Mouse (Mus musculus): ENCODE measurements around the gene Kif22. TPM values are rescaled to one million over a fixed set of nuclear protein-coding genes. Genes with fewer than 3 reads are reported as not detected.
"Not testable (repeated sequence)": the region's sequence is repeated elsewhere in the genome, so short reads cannot be mapped to it uniquely, and the experiment has no call there.

Kif22 gene
- total RNA-seq (2014; rRNA removed), result 6.2 and 6.5 TPM in 2 replicates
- polyA plus RNA-seq (2015; fragmentation: Nextera tagmentation; extraction: Ambion mirVana), result 16.6 and 17.3 TPM in 2 replicates

- DNase-seq, result peak; percentile 92
- Histone ChIP-seq H3K4me2 (ENCODE audit: low read depth) (peak within 1 kb of the TSS; percentile 97), H3K27me3 (ENCODE audit: insufficient read depth, low read length) (no peaks in the 10 kb centered on the region), H3K4me3 (ENCODE audit: low read depth, low read length) (peak within 1 kb of the TSS; percentile 65), H3K9ac (peak within 1 kb of the TSS; percentile 52), H3K9me3 (ENCODE audit: low read length) (no peaks in the 10 kb centered on the region), H3K36me3 (ENCODE audit: insufficient read depth) (no peaks in the 10 kb centered on the region), H3K4me1 (ENCODE audit: insufficient read depth) (peaks cover 5% of the 10 kb centered on the region; the same call in 1 of the 2 replicates), H3K27ac (ENCODE audit: low read depth, low read length) (0 out of 2 replicates have a peak within 1 kb of the TSS, but pooled peaks have one; percentile 66)
- under 1% methylated on average over 53 of the region's 53 CpGs for WGBS
- peak; percentile 91 for ATAC-seq
- no peak for TF ChIP-seq CTCF (IDR thresholded peaks at IDR 0.05; ENCODE audit: low read depth)
Observed at GRCm38 (mm10) chr7:127041851-127042672, at the start of gene Kif22. Kif22 (minus strand) TSS chr7:127042471.

- no peaks in the 10 kb centered on the region for H3K9me3 ChIP-seq (ENCODE audit: low read length)
- ATAC-seq (no peak), DNase-seq (no peak)
- H3K4me1 ChIP-seq (ENCODE audit: insufficient read depth), result no peaks in the 10 kb centered on the region
- no peaks in the 10 kb centered on the region for H3K27me3 ChIP-seq (ENCODE audit: insufficient read depth, low read length)
- H3K36me3 ChIP-seq (ENCODE audit: insufficient read depth), result no peaks in the 10 kb centered on the region
- no peak within 1 kb of the TSS for H3K27ac ChIP-seq (ENCODE audit: low read depth, low read length)
- no peak for TF ChIP-seq CTCF (IDR thresholded peaks at IDR 0.05; ENCODE audit: low read depth)
- H3K4me3 ChIP-seq (ENCODE audit: low read depth, low read length), result no peak within 1 kb of the TSS
- no peak within 1 kb of the TSS for H3K4me2 ChIP-seq (ENCODE audit: low read depth)
- no peak within 1 kb of the TSS for H3K9ac ChIP-seq
- WGBS, result 81% methylated on average over 16 of the region's 16 CpGs
Observed at GRCm38 (mm10) chr7:127091114-127091896, 49.0 kb upstream of the Kif22 start, which contains the start of gene AI467606. AI467606 (plus strand) TSS chr7:127091359.

GRCm38 (mm10) chr7:127090154-127091113 lies 48.2 kb upstream of the Kif22 start:
- Histone ChIP-seq H3K4me1 (ENCODE audit: insufficient read depth) (no peaks in the 10 kb centered on the region), H3K9me3 (ENCODE audit: low read length) (no peaks in the 10 kb centered on the region), H3K36me3 (ENCODE audit: insufficient read depth) (no peaks in the 10 kb centered on the region), H3K27me3 (ENCODE audit: insufficient read depth, low read length) (no peaks in the 10 kb centered on the region), H3K4me2 (ENCODE audit: low read depth) (no peak overlapping the region), H3K27ac (ENCODE audit: low read depth, low read length) (no peak overlapping the region), H3K9ac (no peak overlapping the region), H3K4me3 (ENCODE audit: low read depth, low read length) (no peak overlapping the region)
- DNase-seq, result no peak
- no peak for ATAC-seq
- TF ChIP-seq CTCF (IDR thresholded peaks at IDR 0.05; ENCODE audit: low read depth), result no peak
- WGBS, result 82% methylated on average over 20 of the region's 20 CpGs

- Histone ChIP-seq H3K4me1 (ENCODE audit: insufficient read depth) (no peaks in the 10 kb centered on the region), H3K36me3 (ENCODE audit: insufficient read depth) (no peaks in the 10 kb centered on the region), H3K9me3 (ENCODE audit: low read length) (no peaks in the 10 kb centered on the region), H3K9ac (no peak overlapping the region), H3K27me3 (ENCODE audit: insufficient read depth, low read length) (no peaks in the 10 kb centered on the region), H3K4me2 (ENCODE audit: low read depth) (peak overlapping the region; percentile 35), H3K4me3 (ENCODE audit: low read depth, low read length) (no peak overlapping the region), H3K27ac (ENCODE audit: low read depth, low read length) (no peak overlapping the region)
- DNase-seq (no peak), ATAC-seq (no peak)
- 23% methylated on average over 27 of the region's 27 CpGs for WGBS
- TF ChIP-seq CTCF (IDR thresholded peaks at IDR 0.05; ENCODE audit: low read depth), result no peak
Observed at GRCm38 (mm10) chr7:127088901-127089845, 46.9 kb upstream of the Kif22 start.

DNA sequence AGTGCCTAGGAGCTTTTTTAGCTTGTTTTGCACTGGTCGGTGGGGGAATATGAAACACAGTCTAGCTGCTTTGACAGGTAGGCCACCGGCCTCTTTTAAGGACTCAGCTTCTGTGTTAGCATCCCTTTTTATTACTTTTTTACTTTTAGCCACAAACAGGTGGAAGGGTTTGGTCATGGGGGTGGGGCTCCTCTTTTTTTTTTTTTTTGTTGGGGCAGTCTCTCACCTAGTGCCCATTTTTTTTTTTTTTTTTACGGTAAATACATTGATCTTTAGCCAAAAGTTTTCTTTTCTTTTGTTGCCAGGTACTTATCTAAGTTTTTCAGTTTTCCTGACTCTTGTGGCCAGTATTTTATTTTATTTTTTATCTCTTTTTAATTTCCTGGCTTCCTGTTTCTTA lies 45.8 kb upstream of the Kif22 start:
- Histone ChIP-seq H3K4me3 (ENCODE audit: low read depth, low read length) (no peak overlapping the region), H3K27ac (ENCODE audit: low read depth, low read length) (no peak overlapping the region), H3K9ac (no peak overlapping the region), H3K9me3 (ENCODE audit: low read length) (no peaks in the 10 kb centered on the region), H3K4me2 (ENCODE audit: low read depth) (no peak overlapping the region), H3K36me3 (ENCODE audit: insufficient read depth) (no peaks in the 10 kb centered on the region), H3K4me1 (ENCODE audit: insufficient read depth) (no peaks in the 10 kb centered on the region), H3K27me3 (ENCODE audit: insufficient read depth, low read length) (no peaks in the 10 kb centered on the region)
- ATAC-seq (no peak), DNase-seq (no peak)
- TF ChIP-seq CTCF (IDR thresholded peaks at IDR 0.05; ENCODE audit: low read depth), result no peak
- WGBS, result 87% methylated on average over 3 of the region's 3 CpGs

DNA sequence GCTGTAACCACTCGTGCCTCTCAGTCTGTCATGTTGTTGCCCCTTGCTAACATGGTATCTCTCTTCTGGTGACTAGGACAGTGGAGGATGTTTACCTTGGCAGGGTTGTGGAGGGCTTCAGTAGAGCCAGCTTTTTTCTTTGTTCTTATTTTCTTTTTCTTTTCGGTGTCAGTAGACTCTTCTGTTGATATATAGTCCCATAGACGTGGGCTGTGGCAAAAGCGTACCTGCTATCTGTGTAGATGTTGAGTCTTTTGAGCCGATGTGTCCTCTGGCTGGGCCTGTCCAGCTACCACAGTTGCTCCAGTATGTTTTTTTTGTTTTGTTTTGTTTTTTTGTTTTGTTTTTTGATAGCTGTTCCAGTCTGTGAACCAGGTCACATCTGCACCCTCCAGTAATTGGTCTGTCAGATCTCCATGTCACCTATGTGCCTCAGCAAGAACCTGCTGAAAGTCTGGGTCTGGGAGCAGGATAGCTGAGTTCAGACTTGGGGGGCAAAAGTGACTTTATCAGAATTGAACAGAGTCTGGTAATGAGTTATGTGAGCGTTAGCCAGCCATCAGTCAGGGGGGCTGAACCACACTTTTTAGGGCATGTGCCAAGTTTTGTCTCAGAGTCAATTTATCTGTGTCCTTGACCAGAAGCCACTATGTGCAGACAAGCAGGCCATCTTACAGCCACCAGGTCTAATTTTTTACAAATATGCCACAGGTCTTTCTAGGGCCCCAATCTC lies 45.2 kb upstream of the Kif22 start, which contains the start of gene Zg16:
Gene Zg16, minus strand, starts transcription at position 51 of the 733 bp plus-strand sequence.
- not testable (repeated sequence) for H3K36me3 ChIP-seq (ENCODE audit: insufficient read depth); DNase-seq; H3K9me3 ChIP-seq (ENCODE audit: low read length); H3K4me2 ChIP-seq (ENCODE audit: low read depth); H3K4me3 ChIP-seq (ENCODE audit: low read depth, low read length); ATAC-seq; H3K4me1 ChIP-seq (ENCODE audit: insufficient read depth); H3K27ac ChIP-seq (ENCODE audit: low read depth, low read length); H3K9ac ChIP-seq; H3K27me3 ChIP-seq (ENCODE audit: insufficient read depth, low read length)
- WGBS, result 84% methylated on average over 6 of the region's 6 CpGs

GRCm38 (mm10) chr7:127085751-127086150 lies 43.5 kb upstream of the Kif22 start:
- not testable (repeated sequence) for H3K27ac ChIP-seq (ENCODE audit: low read depth, low read length); H3K4me1 ChIP-seq (ENCODE audit: insufficient read depth); H3K9ac ChIP-seq; H3K4me3 ChIP-seq (ENCODE audit: low read depth, low read length); H3K36me3 ChIP-seq (ENCODE audit: insufficient read depth); DNase-seq; H3K27me3 ChIP-seq (ENCODE audit: insufficient read depth, low read length); H3K9me3 ChIP-seq (ENCODE audit: low read length); ATAC-seq; H3K4me2 ChIP-seq (ENCODE audit: low read depth)
- 79% methylated on average over 6 of the region's 6 CpGs for WGBS
